Mouse (Mus musculus) heart, postnatal 25 days (tissue): ENCODE data around the gene Hipk4. TPM values are rescaled to one million over a fixed set of nuclear protein-coding genes. Genes with fewer than 3 reads are reported as not detected.

Source experiments
- DNase-seq: peaks from one replicate; pipeline ENCODE4 v3.0.0; 2022; ENCODE audit warnings: low spot score
- intact Hi-C: fragments of 180-260 bp; cut with DNase I; formaldehyde crosslinking; loops from one replicate; pipeline ENCODE4 v1.15.1; 2025
- total RNA-seq, 2 experiments: library from RNA; stranded (reverse); gene quantifications; 2 replicates each; pipeline ENCODE4 v1.2.3; 2021

The Hipk4 gene
- total RNA-seq: under 1 TPM; 0.13 to 0.17 TPM

DNA sequence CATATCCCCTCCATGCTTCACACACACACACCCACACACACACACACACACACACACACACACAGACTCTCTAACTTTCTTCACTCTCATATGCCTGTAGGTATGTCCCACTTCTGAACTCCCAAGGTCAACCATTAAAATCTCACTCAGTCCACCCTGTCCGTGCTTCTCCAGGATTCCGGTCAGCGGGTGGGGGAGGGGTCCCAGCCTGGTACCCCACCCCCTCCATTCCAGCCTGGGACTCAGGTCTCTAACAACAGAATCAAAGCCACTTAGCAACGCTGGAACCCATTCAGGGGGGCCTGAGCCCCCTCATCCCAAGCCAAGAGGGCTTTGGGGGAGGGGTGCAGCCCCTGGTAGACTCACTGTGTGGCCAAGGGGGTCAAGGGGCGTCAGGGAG, at the start of gene Hipk4:
Gene Hipk4, plus strand, starts transcription at position 301 of the 400 bp plus-strand sequence.
- intact Hi-C loops: no loop called here

DNA sequence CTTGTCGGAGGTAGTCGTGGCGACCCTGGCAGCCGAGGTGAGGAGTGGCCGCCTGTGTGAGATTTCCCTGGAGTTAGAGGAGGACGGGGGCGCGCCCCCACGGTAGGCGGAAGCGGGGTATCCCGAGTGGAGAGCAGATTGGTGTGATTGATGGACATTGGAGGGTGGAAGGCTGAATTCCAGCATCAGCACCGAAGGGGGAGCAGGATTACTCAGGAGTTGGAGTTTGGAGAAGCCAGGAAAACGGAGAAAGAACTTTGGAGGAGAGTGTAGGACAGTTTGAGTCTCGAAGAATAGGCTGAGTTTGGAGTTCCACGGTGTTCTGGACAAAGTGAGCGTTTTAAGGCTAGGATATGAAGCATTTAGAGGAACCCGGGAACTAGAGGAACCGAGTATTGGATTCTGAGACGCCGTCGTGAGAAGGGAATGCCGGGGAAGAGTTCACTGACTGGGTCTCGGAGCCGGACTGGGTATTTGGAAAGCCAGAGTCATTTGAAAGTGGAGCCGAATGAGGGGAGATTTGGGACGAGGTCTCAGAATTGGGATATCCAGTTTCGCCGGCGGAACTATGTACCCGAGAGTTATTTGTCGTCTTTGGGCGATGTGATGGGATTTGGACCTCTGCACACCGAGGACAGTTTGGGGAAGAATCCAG, 49.1 kb upstream of the Hipk4 start:
- intact Hi-C loops: loop anchor here (2.0 kb wide), 1 partner anchor 25 kb away; no protein-coding TSS in a partner anchor
- no peak for DNase-seq

More for the DNA sequence above, at the start of gene Hipk4:
- no peak for DNase-seq

DNA sequence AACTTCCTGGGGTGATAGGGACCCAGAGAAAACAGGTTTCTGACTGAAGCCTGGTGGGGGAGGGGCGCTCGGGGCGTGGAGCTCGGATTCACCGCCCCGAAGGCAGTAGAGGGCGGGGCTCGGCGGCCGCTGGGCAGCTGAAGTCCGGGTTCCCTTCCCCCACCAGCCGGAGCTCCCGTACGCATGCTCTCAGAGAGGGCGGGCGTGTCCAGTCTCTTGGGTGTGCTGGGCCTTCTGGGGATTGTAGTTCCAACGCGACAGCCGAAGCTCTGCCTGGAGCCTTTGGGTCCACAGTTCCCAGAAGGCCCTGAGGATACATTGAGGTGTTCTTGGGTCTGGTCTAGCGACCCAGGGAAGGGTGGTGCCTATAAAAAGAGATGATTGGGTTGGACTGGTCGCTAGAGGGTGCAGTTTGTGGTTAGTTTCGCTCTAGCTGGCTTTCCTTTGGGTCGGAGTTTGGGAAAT, 48.5 kb upstream of the Hipk4 start:
- intact Hi-C loops: no loop called here
- DNase-seq: peak; percentile 98

DNA sequence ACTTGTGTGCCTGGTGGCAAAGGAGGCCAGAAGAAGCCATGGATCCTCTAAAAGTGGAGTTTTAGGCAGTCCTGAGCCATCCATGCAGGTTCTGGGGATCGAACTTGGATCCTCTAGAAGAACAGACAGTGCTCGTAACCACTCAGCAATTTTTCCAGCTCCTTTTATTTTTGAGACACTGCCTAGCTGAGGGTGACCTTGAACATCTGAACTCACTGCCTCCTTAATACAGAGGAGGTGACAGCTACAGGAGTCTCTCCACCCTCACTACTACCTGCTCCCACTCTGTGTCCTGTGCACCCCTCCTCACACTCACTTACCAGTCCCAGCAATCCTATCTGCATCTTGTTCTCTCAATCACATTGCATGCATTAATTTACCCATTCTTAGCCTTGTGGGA, 47.5 kb upstream of the Hipk4 start:
- DNase-seq: no peak
- intact Hi-C loops: loop anchor here (5.0 kb wide), 1 partner anchor 52 kb away; no protein-coding TSS in a partner anchor

DNA sequence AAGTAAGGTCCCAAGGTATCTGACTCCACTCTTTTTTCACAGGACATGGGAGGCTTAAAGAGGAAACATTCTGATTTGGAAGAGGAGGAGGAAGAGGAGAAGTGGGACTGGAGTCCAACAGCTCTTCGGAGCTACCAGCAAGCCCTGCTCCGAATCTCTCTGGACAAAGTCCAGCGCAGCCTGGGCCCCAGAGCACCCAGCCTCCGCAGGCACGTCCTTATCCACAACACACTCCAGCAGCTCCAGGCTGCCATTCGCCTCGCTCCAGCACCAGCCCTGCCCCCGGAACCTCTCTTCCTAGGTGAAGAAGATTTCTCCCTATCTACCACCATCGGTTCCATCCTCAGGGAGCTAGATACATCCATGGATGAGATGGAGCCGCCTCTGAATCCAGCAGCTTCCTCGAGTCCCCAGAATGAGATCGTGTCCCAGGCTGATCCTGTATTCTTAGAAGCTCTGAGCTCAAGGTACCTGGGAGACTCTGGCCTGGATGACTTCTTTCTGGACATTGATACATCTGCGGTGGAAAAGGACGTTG, 46.9 kb upstream of the Hipk4 start:
- DNase-seq: no peak
- intact Hi-C loops: loop anchor here (5.0 kb wide), 1 partner anchor 51 kb away; no protein-coding TSS in a partner anchor

DNA sequence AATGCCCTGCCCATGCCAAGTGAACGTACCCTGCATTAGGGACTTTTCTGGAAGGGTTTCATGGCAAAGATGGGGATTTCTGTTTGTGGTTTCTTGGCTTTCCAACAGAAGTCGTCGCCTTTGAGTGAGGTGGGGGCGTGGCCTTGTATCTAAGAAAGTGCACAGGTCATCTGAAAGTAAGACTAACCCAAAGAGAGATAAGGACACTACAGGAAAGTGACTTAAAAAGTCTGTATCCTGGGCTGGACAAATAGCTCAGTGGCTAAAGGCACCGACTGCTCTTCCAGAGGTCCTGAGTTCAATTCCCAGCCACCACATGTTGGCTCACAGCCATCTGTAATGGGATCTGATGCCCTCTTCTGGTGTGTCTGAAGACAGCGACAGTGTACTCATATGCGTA, 44.5 kb upstream of the Hipk4 start:
- intact Hi-C loops: loop anchor here (5.0 kb wide), 1 partner anchor 49 kb away; no protein-coding TSS in a partner anchor
- no peak for DNase-seq

DNA sequence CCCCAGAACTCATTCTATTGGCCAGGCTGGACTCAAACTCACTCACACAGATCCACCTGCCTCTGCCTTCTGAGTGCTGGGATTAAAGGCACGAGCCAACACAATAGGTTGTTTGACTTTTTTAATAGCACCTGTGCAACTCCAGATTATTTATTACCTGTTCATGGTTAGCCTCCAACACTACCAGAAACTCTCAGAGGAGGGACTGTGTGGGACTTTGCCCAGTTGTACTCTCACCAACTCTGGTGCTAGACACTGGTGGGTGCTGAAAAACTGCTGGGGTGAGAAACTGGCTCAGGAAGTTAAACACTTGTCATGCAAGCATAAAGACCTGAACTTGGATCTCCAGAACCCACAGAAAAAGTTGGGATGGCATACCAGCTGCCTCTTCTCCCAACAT, 43.3 kb upstream of the Hipk4 start:
- DNase-seq: no peak
- intact Hi-C loops: loop anchor here (5.0 kb wide), 1 partner anchor 48 kb away; no protein-coding TSS in a partner anchor

DNA sequence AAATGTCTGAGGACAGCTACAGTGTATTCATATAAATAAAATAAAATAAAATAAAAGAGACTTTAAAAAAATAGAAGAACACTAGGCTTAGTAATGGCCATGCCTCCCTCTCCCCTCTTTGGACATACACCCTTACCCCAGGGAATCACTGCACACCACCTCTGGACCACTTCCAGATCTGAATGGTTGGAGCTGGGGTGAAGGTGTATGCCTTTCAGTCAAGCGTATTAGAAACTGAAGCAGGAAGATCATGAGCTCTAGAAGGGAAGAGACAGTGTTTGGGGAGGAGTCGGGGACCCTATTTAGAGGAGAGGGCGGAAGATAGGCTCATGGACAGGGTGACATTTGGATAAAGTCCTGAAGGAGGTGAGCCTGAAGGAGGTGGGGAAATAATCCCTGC, 42.6 kb upstream of the Hipk4 start:
- DNase-seq: no peak
- intact Hi-C loops: no loop called here

DNA sequence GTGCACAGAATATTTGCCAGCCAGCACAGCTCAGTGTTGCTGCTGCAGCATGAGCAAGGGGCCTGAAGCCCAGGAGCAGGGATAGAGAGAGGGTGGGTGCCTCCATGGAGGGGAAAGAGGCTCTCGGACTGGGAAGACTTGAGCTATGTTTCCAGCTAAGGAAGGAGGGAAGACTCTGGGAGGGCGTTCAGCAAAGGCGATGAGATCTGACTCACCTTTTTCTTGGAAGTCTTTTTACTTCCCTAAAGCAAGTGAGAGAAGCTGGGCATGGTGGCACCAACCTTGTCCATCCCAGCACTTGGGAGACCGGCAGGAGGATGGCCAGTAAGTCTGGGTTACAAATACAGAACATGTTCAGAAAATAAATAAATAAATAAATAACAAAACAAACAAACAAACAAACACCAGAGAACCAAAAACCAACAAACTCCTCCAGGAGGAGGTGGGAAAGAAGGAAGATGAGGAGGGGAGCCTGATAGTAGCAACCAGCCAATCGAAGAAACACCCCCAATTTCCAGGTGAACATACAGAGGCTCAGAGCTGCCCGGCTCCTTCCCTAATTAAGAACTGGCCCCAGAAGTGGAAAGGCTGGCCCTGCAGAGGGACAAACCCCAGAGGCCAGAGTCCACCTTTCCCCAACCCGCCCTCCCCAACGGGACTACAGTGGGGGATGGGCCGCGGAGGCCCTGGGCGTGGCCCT, 42.0 kb upstream of the Hipk4 start:
- intact Hi-C loops: no loop called here
- DNase-seq: no peak

DNA sequence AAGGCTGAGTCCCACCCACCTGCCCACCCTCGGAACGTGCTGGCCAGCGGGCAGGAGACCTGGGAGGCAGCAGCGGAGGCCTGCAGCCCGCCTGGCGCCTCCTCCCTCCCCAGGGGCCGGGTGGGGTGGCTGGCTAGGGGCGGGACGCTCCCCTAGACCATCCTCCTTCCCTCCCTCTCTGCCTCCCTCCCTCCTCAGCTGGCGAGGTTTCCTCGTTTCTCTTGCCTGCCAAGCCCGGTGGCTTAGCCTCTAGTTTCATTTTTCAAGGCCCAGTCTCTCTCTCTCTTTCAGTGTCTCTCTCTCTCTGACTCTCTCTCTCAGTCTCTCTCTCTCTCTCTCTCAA, 41.5 kb upstream of the Hipk4 start:
- peak; percentile 91 for DNase-seq
- intact Hi-C loops: no loop called here

DNA sequence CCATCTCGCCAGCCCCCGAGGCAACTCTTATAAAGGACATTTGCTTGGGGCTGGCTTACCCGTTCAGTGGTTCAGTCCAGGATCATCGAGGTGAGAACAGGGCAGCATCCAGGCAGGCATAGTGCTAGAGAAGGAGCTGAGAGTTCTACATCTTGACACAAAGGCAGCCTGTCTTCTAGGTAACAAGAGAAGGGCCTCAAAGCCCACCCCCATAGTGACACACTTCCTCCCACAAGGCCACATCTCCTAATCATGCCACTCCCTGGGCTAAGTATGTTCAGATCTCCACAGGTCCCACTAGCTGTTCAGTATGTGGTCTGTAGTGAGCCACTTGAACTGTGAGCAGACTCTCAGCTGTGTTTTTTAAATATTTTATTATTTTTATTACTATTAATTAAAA, 39.2 kb upstream of the Hipk4 start:
- intact Hi-C loops: no loop called here

DNA sequence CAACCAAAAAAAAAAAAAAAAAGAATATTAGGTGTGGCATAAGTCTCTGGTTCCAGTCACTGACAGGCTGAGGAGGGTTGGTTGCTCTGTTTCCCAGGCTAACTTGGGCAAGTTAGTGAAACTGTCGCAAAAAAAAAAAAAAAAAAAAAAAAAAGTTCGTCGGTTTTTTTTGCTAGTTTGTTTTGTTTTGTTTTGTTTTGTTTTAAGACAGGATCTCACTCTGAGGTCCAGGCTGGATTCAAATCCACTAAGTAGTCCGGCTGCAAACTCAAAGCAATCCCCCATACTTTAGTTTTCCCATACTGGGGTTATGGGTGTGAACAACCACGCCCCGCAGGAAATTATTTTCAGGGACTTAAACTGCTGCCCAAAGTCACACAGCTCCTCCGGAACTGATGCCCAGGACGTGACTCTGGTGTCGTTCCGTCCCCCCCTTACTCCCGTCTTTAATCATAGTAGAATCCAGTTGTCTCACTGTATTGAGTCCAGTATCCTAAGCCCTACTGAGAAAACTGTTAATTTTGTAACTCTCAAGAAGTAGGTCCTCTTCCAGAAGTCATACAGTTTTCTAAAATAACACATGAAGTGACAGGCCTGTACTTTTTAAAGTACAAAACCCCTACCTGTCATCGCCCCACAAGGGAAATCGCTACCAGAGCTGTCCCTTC, 36.8 kb upstream of the Hipk4 start:
- DNase-seq: no peak
- intact Hi-C loops: no loop called here

More for the DNA sequence above, 39.2 kb upstream of the Hipk4 start:
- no peak for DNase-seq

DNA sequence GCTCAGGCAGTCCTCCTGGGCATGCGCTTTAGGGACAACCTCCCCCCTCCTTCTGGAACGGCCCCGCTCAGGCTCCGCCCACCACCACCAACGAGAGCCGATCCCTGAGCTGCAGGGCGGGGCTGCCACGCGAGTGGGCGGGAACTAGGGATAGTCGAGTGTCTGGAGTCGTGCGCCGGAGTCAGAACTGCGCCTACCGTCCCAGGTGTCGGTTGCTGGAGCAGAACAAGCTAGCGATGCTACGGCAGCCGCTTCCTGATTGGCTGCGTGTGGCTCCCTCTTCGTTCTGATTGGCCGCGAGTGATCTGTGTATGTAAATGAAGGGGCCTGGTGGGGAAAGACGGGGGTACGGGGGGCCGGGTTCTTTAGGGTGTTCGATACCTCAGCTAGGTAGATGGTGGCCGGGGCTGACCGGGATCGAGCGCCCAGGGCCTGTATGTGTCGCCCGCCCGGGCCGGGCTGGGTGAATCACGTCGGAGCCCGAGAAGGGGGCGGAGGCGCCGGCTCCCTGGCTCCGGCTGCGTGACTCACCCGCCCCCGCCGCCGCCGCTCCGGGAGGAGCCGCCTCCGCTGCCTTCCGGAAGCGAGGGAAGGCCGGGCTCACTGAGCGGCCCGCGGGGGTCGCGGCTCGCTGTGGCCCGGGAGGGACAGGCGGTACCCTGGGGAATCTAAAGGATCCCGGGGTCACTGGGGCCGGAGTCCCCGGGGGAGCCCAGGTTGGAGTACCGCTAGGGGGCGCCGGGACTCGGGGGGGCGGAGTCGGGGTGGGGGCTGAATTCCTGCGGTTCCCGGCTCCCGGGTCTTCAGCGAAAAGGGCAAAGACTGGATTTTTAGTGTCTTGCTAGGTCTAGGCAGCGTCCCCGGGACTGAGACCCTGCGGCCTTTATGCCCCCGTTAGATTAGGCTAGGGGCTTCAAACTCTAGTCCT, 36.0 kb upstream of the Hipk4 start, which contains the start of gene Sertad1:
Gene Sertad1, plus strand, starts transcription at position 141 of the 928 bp plus-strand sequence.
- peak; percentile 100 for DNase-seq
- intact Hi-C loops: no loop called here

DNA sequence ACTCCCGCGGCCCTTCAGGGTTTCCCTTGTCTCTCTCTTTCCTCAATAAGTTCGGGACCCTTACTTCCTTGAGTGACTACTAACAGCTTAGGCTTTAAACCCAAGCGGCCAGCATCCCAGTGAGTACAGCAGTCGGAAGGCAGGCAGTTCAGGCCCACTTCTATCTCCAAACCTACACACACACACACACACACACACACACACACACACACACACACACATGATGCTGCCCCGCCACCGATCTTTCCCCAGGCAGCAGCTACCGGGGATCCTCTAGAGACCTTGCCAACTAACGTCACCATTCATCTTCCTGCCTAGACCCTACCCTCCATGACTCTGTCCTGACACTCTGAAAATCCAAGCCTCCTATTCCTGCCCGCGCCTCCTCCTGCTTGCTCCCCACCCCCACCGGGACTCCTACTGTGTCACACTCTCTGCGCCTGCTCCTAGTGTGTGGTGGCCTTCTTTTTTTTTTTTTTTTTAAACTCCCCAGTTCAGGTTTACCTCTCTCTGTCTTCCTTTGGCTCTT, 35.3 kb upstream of the Hipk4 start:
- no peak for DNase-seq
- intact Hi-C loops: no loop called here

DNA sequence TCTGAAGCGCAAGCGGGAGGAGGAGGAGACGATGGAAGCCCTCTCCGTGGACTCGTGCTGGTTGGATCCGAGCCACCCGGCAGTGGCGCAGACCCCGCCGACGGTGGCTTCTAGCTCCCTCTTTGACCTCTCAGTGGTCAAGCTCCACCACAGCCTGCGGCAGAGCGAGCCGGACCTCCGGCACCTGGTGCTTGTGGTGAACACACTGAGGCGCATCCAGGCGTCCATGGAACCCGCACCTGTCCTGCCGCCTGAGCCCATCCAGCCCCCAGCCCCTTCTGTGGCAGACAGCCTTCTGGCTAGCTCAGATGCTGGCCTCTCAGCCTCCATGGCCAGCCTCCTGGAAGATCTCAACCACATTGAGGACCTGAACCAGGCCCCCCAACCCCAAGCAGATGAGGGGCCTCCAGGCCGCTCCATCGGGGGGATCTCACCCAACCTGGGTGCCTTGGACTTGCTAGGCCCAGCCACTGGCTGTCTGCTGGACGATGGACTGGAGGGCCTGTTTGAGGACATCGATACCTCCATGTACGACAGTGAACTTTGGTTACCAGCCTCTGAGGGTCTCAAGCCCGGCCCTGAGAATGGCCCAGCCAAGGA, 33.7 kb upstream of the Hipk4 start:
- no peak for DNase-seq
- intact Hi-C loops: no loop called here

DNA sequence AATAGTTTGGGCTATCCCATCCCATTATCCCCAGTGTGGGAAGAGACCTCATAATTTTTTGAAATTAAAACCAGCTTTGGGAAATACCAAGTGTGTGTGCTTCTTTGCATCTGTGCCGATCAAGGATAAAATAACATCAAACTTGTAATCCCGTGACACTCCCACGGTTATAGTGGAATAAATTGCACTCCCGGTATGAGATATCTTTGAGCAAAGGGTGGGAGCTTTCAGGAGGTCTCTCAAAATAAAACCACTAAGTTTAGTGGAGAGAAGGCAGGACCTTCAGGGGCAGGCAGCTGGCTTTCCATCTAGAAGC, 32.9 kb upstream of the Hipk4 start:
- DNase-seq: no peak
- intact Hi-C loops: loop anchor here (2.0 kb wide), 1 partner anchor 17 kb away; no protein-coding TSS in a partner anchor

DNA sequence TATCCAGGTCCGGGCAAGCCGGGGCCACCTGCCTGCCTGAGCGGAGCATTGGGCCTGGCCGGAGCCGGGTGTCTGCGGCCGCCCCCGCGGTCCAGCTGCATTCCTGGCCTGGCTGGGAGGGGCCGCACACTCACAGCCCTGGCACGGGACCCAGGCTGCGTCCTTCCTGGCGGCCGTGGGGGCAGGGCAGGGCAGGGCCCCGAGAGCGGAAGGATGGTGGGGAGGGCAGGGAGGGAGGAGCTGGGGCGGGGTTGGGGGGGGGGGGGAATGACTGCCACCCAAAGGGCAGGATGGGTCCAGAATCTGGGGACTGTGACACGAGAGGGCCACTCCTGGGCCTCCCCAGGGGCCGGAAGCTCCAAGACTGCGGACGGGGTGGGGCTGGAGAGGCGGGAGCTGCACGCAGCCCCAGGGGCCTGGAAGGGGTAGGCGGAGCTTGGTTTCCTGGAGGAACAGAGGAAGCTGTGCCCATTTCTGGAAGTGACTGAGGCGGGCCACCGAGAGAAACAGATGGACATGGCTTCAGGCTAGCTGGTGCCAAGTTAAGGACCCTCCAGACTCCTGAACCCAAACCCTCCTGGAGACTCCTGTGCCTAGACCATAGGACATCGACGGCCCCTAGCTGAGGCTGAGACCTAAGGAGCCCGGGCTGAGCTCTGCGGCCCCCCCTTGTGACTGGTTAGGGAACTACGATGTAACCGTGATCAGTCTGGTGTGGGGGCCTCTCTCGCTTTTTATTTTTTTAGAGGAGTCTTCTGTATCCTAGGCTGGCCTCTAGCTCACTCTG, 32.3 kb upstream of the Hipk4 start:
- DNase-seq: peak; percentile 92
- intact Hi-C loops: loop anchor here (2.0 kb wide), 1 partner anchor 16 kb away; no protein-coding TSS in a partner anchor

DNA sequence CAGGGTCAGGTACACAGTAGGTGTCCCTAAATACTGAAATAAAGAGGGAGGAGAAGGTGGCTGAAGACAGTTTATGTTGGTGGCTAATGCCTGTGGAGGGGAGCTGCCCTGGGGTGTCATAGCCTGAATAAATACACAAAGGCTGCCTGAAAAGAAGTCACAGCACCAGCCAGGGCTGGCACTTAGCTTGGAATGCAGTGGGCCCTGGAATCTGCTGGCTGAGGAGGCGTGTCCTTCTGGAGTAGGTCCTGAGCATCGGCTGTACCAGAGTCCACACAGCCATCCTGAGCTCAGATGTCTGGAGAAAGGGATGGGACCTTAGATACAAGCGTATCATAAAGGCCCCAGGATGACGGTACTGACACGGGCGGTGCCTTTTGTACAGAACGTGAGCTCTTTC, 31.2 kb upstream of the Hipk4 start:
- DNase-seq: no peak
- intact Hi-C loops: loop anchor here (2.0 kb wide), 1 partner anchor 15 kb away; no protein-coding TSS in a partner anchor
